Mouse (Mus musculus) ovary, postnatal 36 days (tissue): ENCODE measurements around the gene AC134908.4.
A peak's percentile ranks its signal among the peaks of the same experiment; 100 is the strongest.
"Not testable (repeated sequence)": the region's sequence is repeated elsewhere in the genome, so short reads cannot be mapped to it uniquely, and the experiment has no call there.

ENCODE experiments used
- DNase-seq: peaks from one replicate; pipeline ENCODE4 v3.0.0; 2022; ENCODE audit warnings: low spot score, mixed read lengths

Gene AC134908.4

DNA sequence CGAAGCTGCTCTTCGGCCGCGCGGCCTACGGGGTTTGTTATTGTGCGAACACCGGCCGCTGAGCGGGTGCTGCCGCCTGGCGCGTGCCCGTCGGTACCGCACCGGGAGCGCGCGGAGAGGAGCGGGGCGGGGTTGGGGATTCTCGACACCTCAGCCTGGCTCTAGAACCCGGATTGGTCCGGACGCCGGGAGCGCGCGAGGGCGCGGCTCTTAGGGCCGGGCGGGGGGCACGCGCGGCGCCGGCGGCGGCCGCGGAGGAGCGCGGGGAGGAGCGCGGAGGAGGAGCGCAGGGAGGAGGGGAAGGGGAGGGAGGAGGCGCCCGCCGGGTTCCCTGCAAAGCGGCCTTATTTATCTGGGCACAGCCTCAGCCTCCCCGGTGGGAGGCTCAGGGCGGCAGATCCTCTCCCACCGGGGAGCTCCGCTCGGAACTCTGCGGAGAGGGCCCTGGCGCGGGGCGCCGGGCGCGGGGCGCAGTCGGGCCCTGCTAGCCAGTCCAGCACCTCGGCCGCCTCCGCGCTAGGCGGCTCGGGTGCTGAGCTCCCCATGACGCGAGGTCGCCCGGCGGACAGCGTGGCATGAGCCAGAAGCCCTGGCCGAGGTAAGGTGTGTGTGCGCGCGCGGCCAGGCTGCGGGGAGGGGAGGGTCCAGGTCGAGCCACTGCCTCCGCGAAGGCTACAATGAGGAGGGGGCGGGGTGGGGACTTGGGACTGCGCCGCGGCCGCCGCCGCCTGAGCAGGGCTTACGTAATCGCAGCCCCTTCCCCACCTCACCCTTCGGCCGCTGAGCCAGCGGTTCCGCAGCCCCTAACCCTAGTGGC, 13.5 kb upstream of the AC134908.4 start, which contains the start of gene Fbxl16:
Fbxl16 (plus strand) TSS at position 297 of the 817 bp plus-strand sequence.
- peak; percentile 71 for DNase-seq

DNA sequence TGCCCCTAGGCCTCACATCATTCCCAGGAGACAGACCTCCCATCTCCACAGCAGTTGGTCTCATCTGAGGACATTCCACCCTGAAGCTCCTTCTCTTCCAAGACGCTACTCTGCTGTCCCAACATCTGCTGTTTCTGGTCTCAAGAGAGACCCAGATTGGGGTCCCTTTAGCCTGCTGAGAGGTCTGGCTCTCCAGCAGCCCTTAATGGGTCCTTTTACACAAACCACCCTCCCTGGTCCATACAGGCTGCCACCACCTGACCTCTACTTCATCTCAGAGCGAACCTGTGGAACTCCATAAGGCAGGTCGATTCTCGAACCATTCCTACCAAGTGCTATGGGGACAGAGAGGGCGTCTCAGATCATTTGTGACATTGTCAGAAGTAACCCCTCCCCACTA, 12.6 kb upstream of the AC134908.4 start:
- DNase-seq: no peak

DNA sequence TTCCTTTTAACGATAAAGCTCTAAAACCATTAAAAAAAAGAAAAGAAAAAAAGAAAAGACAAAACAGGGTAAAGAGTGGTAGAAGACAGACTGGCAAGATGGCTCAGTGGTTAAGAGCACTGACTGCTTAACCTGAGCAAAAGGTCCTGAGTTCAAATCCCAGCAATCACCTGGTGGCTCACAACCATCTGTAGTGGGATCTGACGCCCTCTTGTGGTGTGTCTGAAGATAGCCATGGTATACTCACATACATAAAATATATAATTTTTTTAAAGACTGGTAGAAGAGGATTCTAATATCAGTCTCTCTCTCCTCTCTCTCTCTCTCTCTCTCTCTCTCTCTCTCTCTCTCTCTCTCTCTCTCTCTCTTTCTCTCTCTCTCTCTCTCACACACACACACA, 12.0 kb upstream of the AC134908.4 start:
- DNase-seq: not testable (repeated sequence)

DNA sequence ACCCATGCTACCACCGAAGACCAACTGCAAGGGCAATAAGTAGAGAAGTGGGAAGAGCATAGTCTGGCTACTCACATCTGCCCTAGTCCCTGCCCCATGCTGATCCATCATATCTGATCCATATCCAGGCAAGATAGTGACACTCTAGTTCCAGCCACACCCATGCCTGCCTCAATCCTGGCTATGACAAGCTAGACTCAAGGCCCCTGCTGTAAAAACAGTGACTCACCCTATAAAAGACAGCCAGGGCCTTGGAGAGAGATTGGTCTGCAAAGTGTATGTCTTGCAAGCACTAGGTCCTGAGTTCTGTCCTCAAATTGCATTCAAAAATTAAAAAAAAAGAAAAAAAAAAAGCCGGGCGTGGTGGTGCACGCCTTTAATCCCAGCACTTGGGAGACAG, 11.0 kb upstream of the AC134908.4 start:
- DNase-seq: no peak

DNA sequence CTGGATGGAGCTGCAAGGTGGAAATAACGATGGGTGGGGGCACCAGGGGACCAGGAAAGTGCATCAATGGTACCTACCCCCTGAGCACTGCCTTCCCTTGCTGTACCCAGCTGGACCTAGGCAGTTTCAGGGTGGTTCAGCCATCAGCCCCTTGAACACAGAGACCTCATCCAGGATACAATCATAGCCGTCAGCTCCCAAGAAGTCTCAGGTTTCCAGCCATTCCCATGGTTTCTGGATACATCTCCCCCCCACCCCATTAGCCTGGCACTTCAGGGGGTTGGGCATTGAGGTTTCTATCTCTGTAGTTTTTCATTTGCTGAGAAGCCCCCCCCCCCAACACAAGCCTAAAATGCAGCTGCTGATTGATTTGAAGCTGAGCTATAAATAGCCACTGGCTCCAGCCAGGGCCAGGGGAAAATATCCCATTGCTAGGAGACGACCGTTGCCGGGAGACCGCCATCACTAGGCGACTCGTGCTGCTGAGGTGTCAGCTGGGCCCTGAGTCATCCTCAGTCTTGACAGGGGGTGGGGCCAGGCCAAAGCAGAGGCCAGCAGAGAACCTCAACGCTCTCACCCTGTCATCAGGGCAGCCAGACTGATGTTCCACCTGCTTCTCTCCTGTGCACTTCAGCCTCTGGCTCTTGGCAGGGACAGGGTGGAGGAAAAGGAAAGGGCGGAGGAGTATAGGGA, 7.5 kb upstream of the AC134908.4 start:
- DNase-seq: peak; percentile 10

DNA sequence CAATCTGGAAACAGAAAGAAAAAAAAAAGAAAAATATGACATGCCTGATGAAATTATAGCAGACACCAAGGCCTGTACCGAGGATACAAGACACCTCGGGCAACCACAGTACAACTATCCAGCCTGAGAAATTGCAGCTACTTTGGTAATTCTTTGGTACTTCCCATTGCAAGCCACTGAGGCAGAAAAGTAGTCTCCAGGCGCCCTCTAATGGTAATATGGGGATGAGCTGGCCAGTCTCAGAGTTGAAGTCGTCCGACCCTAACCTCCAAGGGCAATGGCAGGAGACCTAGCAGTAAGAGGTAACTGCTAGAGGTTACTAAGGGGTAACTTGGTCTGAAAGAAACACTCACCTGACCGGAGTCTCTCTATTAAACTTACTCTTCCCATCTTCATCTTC, 5.6 kb upstream of the AC134908.4 start:
- DNase-seq: peak; percentile 50

DNA sequence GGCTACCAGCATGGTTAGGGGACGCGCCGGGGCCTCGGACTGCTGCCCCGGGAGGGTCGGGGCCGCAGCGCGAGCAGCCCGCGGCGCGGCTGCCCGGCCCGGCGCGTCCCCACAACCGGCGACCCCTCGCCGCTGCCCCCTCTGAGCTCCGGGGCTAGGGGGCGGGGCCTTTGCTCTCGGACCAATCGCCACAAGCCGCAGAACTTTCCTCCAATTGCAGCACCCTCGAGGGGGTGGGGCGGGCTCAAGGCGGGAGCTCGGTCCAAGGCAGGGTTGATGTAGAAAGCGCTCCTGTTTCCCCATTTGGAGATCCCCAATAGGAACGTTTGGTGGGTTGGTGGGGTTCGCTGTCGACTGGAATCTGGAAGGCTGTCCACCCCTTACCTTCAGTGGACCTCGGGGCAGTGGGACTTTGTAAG, 1.5 kb upstream of the AC134908.4 start, which contains the start of gene Metrn:
Metrn (minus strand) TSS at position 186 of the 419 bp plus-strand sequence.
- DNase-seq: peak; percentile 86

DNA sequence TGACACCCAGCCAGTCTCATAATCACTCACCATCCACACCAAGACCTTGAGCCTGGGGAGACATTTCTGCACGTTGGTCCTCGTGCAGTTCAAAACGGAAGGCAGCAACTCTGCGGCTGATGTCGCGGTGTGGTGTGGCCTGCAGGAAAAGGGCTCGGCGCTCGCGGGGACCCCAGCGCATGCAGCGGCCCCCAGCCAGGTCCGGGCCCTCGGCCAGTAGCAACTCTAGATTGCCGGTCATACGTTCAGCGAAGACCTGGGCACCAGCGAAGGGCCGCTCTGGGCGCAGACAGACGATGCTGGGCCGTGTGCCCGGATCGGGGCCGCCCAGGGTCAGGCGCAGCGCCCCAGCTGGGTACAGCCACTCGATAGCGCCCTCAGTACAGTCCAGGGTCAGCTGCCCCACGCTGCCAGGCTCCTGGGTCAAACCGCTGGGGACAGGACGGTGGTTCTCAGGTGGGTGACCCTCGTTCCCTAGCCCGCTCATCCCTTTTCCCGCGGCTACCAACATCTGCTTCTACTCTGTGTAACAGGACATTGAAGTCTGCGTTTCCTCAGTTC, 832 bp upstream of the AC134908.4 start:
- no peak for DNase-seq

DNA sequence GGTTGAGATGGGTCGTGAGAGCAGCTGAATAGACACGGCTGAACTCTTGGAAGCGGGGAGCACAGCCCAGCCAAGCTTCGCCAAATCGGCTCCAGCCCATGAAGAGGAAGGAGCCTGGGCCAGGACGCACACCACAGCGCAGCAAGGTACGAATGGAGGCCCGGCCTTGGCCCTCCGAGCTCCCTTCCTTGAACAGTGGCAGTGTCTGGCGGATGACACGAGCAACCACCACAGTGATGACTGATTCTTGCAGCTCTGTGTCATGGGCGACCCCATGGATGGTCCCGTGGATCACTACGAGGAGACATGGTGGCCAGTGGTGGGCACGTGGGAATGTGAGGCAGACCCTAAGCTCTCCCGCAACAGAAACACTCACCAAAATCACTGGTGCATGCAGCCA, 461 bp downstream of the AC134908.4 start:
- no peak for DNase-seq

DNA sequence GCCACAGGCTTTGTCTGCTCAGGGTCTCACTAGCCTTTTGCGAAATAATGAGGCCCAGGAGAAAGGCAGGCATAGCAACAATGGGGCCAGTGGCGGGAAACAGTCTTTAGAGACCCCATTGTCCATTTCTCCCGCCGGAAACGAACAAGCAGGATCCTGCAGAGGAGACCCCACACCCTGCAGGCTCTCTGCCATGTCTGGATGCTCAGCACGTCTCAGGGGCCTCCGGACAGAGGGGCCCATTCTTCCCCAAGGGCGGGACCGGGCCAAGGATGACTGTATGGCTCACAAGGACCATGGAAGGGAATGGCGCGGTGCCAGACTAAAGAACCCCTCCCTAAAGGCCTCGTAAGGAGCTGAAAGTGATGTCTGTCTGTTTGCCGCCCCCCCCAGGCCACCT, 1.3 kb downstream of the AC134908.4 start:
- DNase-seq: no peak

DNA sequence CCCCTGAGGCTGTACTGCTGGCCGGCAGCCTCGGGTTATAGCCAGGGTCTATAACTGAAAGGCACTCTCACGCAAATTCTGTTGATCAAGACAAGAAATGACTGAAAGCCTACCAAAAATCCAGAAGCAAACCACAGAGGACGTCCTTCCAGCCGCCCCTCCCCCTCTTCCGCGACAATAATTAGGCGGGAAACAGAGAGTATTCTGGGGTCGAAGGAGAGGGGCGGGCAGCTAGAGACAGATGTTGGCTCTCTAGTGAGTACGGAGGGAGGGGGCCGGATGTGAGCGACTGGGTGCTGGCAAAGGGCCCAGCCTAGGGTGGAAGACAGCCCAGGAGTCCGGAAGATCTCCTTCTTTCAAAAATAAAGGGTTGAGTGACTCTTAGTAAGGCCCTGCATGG, 2.8 kb downstream of the AC134908.4 start, which contains the start of gene Fam173a:
Fam173a (minus strand) TSS at position 287 of the 400 bp plus-strand sequence.
- peak; percentile 70 for DNase-seq

DNA sequence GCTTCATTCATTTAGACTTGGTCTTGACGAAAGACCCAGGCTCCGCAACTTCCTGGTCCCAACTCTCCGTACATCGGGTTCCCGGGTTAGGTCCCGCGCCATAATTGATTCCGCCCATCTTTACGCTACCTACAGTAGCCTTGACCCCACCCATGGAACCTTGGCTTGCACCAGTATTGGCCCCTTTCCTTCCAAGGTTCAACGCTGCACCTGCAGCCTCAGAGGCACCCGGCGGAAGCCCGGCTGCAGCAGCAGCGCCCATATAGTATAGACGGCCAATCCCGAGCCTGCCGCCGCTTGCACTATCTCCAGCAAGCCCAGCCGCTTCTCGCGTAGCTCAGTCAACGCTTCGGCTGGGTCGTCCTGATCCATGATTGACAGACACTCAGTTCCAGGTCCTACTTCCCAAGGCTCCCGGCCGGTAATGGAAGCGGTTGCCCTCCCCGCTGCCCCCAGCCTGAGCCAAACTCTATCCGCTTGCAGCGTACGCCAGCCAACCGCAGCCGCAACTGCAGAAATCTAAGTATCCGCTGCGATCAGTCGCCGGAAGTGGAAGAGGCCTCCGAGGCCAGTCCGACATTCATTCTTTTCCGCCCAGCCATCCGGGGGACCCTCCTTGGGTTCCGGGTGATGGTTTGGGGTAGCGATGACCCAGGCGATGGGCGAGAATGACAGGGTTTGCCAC, 3.5 kb downstream of the AC134908.4 start:
- DNase-seq: peak; percentile 84

DNA sequence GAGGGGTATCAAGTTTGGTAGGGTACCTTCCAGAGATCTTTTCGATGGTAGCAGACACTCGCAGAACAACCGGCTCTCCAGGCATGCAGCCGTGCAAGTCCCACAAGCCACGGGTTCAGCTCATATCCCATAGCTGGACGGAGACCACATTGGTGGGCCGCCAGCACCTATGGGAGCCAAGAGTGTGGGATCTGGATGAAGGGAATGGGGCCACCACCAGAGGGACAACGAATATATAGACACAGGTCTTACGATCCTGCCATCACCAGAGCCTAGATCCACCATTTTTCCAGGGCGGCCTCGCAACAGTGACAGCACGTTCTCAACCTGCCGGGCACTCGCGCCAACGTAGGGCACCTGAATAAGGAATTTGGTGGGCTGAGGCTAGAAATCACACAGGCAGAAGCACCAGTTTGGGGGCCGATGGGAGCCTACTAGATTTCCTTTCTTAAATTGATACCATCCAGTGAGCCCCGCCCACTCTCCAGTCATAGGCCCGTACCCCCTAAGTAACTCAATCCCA, 4.1 kb downstream of the AC134908.4 start:
- DNase-seq: no peak

DNA sequence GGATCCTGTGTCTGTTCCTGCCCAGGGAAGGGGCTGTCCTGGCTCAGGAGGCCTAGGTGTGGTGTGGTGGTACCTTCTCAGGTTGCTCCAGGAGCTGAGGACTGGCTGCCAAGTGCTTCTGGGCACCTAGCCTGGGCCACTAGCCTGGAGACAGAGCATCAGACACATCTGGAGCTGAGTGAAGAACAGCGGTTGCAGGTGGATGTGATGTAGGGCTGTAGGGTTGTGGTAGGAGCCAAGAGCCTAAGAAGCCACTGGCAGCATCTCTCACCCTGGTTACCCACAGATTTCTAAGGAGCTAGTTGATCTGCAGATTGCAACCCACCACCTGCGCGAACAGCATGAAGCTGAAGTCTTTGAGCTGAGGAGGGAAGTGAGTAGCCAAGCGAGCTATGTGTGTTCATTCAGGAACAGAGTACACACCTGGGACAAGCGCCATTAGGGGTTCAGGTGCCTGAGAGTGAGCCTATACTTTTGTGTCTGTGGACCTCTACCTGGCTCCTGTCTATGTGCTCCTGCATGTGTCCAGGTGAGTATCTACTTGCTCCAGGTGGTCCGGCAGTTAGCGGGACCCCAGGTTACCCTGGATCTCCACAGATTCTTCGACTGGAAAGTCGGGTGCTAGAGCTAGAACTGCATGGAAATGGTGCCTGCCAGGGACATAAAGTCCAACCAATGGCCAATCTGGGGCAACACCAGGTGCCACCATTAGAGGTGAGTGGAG, 8.5 kb downstream of the AC134908.4 start:
- DNase-seq: no peak

DNA sequence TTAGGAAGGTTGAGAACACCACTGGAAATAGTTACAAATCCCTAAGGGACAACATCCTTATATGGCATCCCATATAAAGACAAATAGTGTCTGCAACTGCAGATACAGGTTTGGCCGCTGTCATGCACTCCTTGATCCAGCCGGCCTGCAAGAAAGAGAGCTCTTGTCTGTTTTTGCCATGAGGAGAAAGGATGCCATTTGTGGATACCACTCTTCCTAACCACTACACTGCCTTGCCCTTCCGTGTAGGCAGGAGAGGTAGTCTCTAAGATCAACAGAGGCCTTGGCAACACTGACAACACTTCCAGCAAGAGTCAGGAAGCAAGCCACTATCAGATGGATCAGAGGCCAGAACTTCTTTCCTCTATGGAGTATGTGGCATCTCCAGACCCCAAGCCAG, 9.2 kb downstream of the AC134908.4 start, which contains the start of gene Ccdc78:
Ccdc78 (plus strand) TSS at position 301 of the 400 bp plus-strand sequence.
- no peak for DNase-seq

DNA sequence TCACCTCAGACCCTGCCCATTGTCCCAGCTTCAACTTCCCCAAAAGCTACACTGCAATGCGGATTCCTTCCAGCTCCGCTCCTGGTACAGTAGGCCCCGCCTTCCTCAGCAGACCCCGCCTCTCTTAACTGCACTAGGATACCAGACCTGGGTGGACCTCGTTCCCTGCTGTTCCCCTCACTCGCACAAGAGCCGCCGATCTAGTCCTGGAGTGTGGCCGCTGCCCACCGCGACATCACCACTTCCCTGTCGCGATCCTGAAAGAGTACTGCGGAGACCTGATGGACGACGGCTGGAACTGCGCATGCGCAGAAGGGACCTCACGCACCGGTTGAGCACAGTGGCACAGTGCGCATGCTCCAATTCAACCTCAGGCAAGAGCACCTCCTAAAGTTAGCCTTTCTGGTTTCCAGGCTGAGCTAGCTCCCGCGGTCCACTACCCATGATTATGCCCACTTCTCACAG, 10.1 kb downstream of the AC134908.4 start, which contains the start of gene Haghl:
Haghl (minus strand) TSS at position 393 of the 465 bp plus-strand sequence.
- peak; percentile 93 for DNase-seq

DNA sequence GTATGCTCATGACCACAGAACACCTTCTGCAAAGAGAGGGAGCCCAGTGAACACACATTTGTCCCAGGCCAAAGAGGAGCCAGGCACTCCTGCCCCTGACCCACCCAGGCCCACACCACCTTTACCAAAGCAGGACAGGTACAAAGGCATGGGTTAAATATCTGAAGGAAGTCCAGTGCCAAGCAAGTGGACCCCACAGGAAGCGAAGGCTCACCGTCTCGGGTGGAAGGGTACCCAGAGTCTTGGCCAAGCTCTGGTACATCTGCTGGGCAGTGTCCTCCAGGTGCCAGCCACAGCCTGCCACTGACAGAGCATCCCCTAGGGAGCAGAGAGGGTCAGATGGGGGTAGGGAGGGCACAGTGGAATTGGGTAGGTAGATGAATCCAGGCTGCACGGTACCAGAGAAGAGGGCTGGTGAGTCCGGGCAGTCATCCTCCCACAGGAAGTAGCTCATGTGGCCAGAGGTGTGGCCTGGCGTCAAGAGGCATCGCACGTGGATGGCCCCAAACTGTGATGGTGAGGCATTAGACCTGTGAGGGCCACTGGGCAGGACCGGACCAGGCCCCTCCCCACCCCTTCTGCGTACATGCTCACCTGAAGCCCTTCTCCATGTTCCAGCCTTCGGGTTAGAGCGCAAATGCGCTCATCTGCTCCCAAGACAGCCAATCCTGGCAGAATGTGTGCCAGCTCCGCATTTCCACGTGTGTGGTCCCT, 11.4 kb downstream of the AC134908.4 start:
- no peak for DNase-seq

DNA sequence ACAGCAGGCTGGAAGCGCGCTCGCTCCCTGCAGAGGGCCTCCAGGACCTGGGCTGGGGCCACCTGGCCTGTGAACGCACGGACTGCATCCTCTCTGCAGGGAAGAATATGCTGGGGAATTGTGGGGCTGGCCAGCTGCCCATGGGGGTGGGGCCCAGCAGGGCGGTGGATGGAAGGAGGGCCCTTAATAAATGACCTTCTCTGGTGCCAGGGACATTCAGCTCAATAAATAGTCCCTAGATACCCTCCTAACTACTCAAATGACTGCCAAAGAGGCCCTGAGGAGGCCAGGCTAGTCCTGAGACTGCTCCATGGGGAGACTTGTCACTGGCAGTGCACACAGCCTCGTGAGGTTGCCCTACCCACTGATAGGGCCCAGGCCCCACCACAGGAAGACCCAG, 12.4 kb downstream of the AC134908.4 start:
- DNase-seq: no peak

DNA sequence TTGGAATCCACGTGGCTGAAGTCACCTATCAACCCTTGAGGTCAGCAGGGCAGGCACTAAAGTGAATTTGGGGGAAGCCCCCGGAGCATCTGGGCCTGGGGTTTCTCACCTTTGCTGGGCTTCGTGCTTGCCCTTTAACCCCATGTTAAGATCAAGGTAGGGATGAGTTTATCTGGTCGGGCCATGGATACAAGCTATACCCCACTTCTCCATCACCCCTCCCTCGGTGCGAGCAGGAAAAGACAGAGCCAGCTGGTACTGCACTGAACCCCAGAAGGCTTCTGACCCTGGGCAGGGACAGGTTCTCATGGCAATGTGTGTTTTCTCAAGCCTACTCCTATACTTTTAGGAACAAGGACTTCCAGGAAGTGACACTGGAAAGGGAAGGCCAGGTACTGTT, 14.1 kb downstream of the AC134908.4 start:
- no peak for DNase-seq

DNA sequence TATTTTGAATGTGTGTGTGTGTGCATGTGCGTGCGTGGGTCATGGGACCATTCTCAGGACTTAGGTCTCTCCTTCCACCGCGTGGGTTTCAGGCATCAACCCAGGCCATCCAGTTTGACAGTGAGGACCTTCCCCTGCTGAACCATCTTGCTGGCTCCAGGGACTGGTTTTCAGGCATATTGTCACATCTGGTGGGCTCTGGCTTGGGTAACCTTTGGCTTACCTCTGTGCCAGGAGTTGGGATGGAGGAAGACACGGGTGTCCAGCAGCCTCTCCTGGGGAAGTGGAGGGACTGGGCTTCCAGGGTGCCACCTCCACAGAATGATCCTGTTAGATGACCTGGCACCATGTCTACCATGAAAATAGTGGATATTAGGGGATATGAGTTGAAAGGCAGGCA, 17.5 kb downstream of the AC134908.4 start:
- peak; percentile 1 for DNase-seq
